Mouse (Mus musculus) heart, postnatal 4 days (tissue): Measurements from ENCODE around the gene Hjurp. TPM values are rescaled to one million over a fixed set of nuclear protein-coding genes. Genes with fewer than 3 reads are reported as not detected.
"Not testable (repeated sequence)": the region's sequence is repeated elsewhere in the genome, so short reads cannot be mapped to it uniquely, and the experiment has no call there.

ENCODE experiments used
- DNase-seq: peaks from one replicate; pipeline ENCODE4 v3.0.0; 2021
- total RNA-seq, 2 experiments: library from RNA; stranded (reverse); gene quantifications; 2 replicates each; pipeline ENCODE4 v1.2.3; 2021

Gene Hjurp
- total RNA-seq, 2 experiments from 2014 or later = 97.1 to 100 TPM

DNA sequence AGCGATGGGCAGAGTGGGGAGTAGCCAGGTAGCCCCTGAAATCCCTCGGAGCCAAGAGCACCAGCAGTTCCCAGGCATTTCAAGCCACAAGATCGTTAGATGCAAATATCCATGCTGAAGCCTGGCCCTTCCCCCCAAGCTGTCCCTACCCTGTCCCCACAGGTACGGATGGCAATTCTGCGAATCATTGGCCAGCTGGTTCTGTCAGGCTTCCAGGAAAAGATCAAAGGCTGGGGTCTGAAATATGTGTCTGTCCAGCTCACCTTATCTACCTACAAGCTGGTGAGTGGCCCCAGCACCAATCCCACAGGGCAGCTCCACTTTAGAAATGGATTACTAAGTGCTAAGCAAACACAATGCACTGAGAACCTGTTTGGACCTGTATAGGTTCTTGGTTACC lies 40.1 kb downstream of the Hjurp start:
- no peak for DNase-seq

DNA sequence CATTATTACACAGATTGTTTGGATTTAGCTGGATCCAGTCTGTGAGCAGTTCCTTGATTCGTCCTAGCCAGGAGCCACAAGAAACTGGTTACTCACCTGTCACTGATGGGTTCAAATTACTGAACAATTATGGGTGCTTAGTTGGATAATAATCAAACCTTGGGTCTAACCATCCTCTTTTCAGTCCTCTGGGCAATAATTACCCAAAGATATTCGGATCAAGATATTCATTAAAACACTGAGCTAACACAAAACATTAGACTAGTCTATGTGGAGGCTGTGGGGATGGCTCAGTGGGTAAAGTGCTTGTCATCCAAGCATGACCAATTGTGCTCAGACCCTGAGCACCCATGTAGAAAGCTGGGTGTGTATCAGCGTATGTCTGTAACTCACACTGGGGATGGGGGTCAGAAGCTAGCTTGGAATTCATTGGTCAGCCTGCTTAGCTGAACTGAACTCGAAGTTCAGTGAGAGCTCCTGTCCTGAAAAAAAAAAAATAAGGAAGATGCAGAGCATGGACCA lies 41.5 kb downstream of the Hjurp start:
- DNase-seq = no peak

- DNase-seq = no peak
Observed at GRCm38 (mm10) chr1:88235046-88235893, 42.2 kb downstream of the Hjurp start.

DNA sequence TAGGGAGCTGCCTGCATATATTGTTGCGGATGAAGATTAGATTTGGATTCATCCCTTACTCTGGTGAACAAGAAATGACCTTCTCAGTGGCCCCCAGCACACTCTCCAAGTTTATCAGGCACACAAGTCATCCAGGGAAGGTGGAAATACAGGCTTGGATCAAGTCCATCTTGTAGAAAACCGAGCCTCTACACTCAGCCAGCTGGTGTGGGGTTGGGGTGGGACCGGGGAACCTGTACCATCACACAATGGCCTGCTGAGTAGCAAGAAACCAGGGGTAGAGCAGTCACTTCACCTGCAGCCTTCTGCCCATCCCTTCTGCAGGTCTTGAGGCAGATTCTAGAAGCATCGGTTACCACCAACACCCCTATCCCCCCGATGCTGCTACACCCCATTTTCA lies 42.8 kb downstream of the Hjurp start:
- no peak for DNase-seq

GRCm38 (mm10) chr1:88234248-88234610 lies 43.2 kb downstream of the Hjurp start:
- no peak for DNase-seq

DNA sequence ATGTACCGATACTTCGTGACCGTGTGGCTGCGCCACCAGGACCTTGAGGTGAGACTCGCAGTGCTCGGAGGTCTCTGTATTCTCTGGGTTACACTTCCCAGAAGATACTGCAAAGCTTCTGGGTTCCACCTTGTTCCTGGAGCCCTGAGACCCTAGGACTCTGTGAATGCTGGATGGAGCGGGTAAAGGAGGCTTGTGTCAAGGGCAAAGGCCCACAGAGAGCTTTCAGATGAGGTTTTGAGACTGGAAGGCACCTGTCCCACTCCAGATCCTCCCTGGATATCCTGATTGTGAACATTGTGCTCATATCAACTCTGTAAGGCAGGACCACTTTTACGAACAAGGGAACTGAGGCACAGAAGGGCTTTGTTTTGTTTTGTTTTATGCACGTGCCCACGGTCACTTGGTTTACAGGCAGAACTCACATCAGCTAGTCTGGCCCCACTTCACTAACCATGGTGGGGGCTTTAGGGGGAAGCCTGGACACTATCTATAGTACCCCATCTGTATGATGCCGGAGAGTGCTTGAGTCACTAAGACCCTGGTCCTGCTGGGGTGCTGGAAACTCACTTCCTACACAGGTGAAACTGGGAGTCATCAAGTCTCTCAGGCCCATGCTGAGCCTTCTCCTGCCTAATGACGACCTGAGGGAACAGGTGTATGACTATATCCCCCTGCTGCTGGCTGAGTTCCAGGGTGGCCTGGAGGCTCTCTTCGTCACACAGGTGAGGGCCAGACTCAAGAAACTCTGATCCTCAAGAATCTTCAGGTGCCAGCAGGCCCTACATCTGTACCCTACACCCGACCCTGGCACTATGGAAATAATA lies 43.8 kb downstream of the Hjurp start:
- no peak for DNase-seq

- DNase-seq = no peak
Observed at GRCm38 (mm10) chr1:88232664-88233380, 44.6 kb downstream of the Hjurp start.

DNA sequence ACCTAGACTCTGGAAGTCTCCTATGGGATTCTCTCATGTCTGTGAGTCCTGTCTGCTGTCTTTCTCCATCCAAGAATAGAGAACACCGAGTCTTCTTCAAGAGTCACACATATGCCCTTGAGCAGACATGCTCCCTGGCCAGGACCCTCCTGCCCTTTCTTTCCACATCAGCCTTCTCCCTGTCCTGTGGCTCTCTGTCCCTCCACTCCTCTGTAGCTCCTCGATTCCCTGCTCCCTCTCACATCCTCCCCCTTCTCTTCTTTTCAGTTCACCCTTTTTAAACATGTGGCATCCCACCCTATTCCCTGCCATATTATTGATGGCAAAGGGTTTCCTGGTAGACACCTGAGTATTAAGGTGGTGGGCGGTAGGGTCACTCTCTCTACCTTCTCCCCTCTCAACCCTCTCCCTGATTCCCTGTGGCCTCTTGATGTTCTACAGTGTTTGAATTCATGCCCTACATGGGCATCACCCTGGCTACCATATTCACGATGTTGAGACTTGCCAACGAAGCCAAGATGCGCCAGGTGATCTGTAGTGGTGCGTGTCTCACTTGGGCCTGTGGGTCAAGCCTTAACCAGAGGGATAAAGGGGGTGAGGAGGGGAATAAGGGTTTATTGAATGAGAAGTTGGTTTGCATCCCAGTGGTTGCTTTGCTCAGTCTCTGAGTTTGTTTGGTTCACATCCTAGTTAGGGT lies 45.5 kb downstream of the Hjurp start:
- DNase-seq = peak; percentile 8

DNA sequence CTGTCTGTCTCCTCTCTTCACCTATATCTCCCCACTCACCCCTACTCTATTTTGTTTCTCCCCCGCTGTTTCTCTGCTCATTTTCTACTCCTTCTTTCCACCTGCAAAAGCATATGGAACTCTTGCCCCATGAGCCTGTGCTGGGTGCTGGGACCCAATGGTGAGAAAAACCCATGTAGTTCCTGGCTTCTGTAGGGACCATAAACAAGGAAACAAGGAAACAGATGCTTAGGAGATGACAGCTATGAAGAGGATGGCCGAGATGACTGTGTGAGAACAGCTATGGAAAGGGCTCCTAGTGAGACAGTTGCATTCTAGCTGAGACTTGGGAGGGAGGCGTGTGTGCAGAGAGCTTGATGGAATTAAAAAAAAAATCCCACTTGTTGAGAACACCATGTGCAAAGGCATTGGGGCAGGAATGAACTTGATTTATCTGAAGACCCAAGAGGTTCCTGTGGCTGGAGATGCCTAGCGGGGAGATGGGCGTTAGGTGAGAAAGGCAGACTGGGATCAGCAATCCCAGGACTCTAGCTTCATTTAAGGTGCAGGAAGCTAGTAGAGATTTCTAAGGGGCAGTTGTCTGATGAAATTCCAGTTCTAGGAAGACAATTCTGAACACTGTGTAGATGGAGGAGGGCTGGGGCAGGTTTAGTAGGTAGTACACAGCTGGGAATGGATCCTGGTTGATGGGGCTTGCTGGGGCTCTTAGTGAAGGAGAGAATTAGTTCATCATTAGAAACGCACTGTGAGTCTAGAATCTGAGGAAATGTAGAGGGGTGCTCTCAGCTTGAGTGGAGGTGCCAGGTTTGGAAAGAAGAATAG lies 46.2 kb downstream of the Hjurp start:
- peak; percentile 4 for DNase-seq

- peak; percentile 10 for DNase-seq
Observed at GRCm38 (mm10) chr1:88230421-88230820, 47.0 kb downstream of the Hjurp start.

GRCm38 (mm10) chr1:88229986-88230385 lies 47.4 kb downstream of the Hjurp start:
- peak; percentile 20 for DNase-seq

DNA sequence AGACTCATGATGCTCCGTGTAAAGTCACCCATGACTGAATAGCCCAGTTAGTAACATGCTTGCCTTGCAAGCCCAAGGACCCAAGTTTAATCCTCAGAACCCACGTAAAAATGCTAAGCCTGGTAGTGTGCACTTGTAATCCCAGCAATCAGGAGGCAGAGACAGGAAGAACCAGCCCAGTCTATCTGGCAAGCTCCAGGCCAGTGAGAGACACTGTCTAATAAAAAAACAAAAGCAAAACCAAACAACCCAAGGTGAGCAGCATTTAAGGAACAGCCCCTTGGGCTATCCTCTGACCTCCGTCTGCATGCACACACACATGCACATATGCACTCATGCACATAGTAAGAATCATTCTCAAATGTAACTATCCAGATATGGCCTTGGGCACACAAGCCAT lies 47.9 kb downstream of the Hjurp start:
- no peak for DNase-seq

- DNase-seq = peak; percentile 11
Observed at GRCm38 (mm10) chr1:88228121-88228520, 49.3 kb downstream of the Hjurp start.

GRCm38 (mm10) chr1:88227482-88227881 lies 50.0 kb downstream of the Hjurp start:
- DNase-seq = peak; percentile 8

DNA sequence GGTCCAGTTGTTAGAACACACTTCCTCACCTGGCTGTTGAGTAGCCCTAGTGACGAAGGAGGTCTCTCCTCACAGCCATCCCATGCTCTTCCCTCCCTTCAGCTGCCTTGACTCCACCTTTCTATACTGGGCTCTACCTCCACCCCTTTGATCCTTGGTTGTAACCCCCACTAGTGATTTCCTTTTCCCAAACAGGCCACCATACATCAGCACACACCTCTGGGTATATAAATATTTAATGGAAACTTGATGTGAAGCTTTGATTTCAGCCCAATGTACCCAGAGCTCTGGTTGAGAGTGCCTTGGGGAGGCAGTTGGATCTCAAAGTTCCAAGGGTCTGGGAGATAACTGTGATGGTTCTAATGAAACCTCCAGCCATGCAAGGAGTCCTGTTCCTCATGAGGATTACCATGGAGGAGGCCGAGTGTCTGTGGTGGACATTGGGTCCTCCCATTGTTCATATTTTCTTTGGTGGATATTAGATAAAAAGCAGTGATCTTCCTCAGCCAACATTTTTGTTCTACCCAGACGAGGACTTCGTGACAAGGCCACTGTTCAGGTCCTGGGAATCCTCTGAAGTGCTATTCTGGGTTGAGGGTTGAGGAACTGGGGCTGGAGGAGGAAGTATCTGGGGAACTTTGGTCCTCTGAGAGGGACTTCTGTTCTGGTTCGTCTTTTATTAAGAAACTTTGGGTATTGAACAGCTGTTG lies 50.6 kb downstream of the Hjurp start, which contains the start of gene Mroh2a:
TSS of gene Mroh2a (plus strand) at position 317 of the 710 bp plus-strand sequence.
- DNase-seq = peak; percentile 9

- peak; percentile 6 for DNase-seq
Observed at GRCm38 (mm10) chr1:88225741-88226140, 51.7 kb downstream of the Hjurp start.

GRCm38 (mm10) chr1:88225301-88225700 lies 52.1 kb downstream of the Hjurp start:
- not testable (repeated sequence) for DNase-seq

- peak; percentile 11 for DNase-seq
Observed at GRCm38 (mm10) chr1:88224029-88224776, 53.2 kb downstream of the Hjurp start.

DNA sequence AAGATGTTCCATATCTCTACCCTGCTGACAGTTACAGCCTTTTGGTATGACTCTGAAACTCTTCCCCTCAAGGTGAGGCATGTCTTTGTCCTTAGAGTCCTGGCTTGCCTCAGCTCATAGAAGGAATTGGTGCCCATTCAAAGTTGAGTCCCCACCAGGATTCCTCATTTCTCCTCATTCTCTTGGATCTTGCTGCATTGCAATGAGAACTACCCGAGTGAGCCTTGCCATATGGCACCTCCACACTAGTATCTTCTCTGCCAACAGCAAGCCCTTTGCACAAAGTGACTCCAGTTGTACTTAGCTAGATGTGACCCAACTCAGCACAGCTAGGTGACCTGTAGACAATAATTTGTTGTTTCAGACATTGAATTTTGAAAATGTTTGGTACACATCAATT lies 53.8 kb downstream of the Hjurp start:
- DNase-seq = peak; percentile 5
